Mouse (Mus musculus) liver, embryonic 16.5 days (tissue): ENCODE measurements around the gene Hist1h4k. TPM values are rescaled to one million over a fixed set of nuclear protein-coding genes. Genes with fewer than 3 reads are reported as not detected.
"Not testable (repeated sequence)": the region's sequence is repeated elsewhere in the genome, so short reads cannot be mapped to it uniquely, and the experiment has no call there.

Experiments
- ATAC-seq: fragments of 200-750 bp; cut with Nextera tagmentation; 2 replicates; pipeline ENCODE4 v1.8.0; 2017; ENCODE audit warnings: low read depth, mild to moderate bottlenecking, moderate number of reproducible peaks, moderate library complexity
- H3K27ac ChIP-seq: fragments of 300-500 bp; sonication (generic); 2 replicates; pipeline ENCODE4 v1.5.1; 2014; ENCODE audit warnings: mild to moderate bottlenecking, low read length
- H3K27me3 ChIP-seq: fragments of 300-500 bp; sonication (generic); 2 replicates; pipeline ENCODE4 v1.6.1; 2014; ENCODE audit warnings: low read depth, low read length, mixed read lengths; ENCODE audit not compliant: control insufficient read depth, insufficient read depth
- H3K36me3 ChIP-seq: fragments of 300-500 bp; sonication (generic); 2 replicates; pipeline ENCODE4 v1.6.1; 2014; ENCODE audit warnings: mild to moderate bottlenecking; ENCODE audit not compliant: control insufficient read depth, insufficient read depth
- H3K4me1 ChIP-seq: fragments of 300-500 bp; sonication (generic); 2 replicates; pipeline ENCODE4 v1.6.1; 2014; ENCODE audit warnings: low read depth, low read length, mixed read lengths; ENCODE audit not compliant: control insufficient read depth
- H3K4me2 ChIP-seq: fragments of 300-500 bp; sonication (generic); 2 replicates; pipeline ENCODE4 v1.6.1; 2014; ENCODE audit warnings: low read depth, low read length, mixed read lengths
- H3K4me3 ChIP-seq: fragments of 300-500 bp; sonication (generic); 2 replicates; pipeline ENCODE4 v1.5.1; 2014; ENCODE audit warnings: low read depth, mild to moderate bottlenecking, low read length
- H3K9ac ChIP-seq: fragments of 300-500 bp; sonication (generic); 2 replicates; pipeline ENCODE4 v1.6.1; 2014; ENCODE audit warnings: low read depth, low read length
- H3K9me3 ChIP-seq: fragments of 300-500 bp; sonication (generic); replicated peaks from 2 replicates; pipeline ENCODE4 v1.6.1; 2016; ENCODE audit warnings: low read length; ENCODE audit not compliant: control insufficient read depth
- WGBS: fragments of 180-500 bp; shearing (Covaris S2); extraction: QIAGEN DNeasy Blood & Tissue Kit; methylation state at CpG from one replicate; pipeline ENCODE4 v1.1.7; 2014; ENCODE audit not compliant: insufficient replicate concordance; 5-methylcytosine and 5-hydroxymethylcytosine counted together
- polyA plus RNA-seq: library from polyadenylated mRNA; unstranded; fragments of >200 nt; fragmentation: Nextera tagmentation; extraction: Ambion mirVana; gene quantifications from 2 replicates; pipeline ENCODE4 v1.2.1, GENCODE M21; 2015

Gene Hist1h4k
- polyA plus RNA-seq, 1 experiment from 2014 or later, result 5.0 TPM

GRCm38 (mm10) chr13:21778814-21779766, 28.8 kb upstream of the Hist1h4k start:
- Histone ChIP-seq H3K9me3 (no peaks in the 10 kb centered on the region), H3K36me3 (no peaks in the 10 kb centered on the region), H3K4me2 (peak overlapping the region; percentile 87), H3K9ac (peak overlapping the region; percentile 86), H3K27ac (peak overlapping the region; percentile 99), H3K4me3 (peak overlapping the region; percentile 70), H3K27me3 (no peaks in the 10 kb centered on the region), H3K4me1 (peaks cover 29% of the 10 kb centered on the region)
- ATAC-seq, result peak; percentile 62
- 3% methylated on average over 33 of the region's 33 CpGs for WGBS

- Histone ChIP-seq H3K9me3 (no peaks in the 10 kb centered on the region), H3K27ac (peak overlapping the region; percentile 86; the same call in 1 of the 2 replicates), H3K4me2 (peak overlapping the region; percentile 55), H3K4me1 (peaks cover 5% of the 10 kb centered on the region), H3K36me3 (no peaks in the 10 kb centered on the region), H3K27me3 (no peaks in the 10 kb centered on the region), H3K4me3 (peak overlapping the region; percentile 57), H3K9ac (peak overlapping the region; percentile 42; the same call in 1 of the 2 replicates)
- 53% methylated on average over 1 of the region's 1 CpGs for WGBS
- no peak for ATAC-seq
Observed at GRCm38 (mm10) chr13:21755707-21756106, 5.4 kb upstream of the Hist1h4k start.

DNA sequence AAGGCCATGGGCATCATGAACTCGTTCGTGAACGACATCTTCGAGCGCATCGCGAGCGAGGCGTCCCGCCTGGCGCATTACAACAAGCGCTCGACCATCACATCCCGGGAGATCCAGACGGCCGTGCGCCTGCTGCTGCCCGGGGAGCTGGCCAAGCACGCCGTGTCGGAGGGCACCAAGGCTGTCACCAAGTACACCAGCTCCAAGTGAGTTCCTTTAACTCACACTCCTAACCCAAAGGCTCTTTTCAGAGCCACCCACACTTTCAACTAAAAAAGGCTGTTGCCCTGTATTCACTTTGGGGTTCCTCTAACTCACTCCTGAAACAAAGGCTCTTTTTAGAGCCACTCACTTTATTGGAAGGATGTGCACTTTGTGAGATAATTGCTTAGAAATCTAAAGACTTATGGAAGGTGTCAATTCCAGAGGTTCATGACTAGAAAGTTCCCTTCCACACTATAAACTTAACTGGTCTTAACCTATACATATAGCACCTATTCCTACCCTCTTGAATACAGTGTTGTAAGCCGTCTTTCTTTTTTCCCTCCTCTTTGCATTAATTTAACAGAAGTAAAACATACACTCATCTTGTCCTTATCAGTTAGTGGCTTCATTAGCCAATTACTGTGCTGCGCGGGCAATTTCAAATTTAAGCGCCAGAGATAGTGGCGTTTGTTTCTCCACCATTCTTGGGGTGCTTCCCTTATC, 4.1 kb upstream of the Hist1h4k start:
- ATAC-seq, result peak; percentile 17
- Histone ChIP-seq H3K4me2 (peak overlapping the region; percentile 75), H3K27ac (peak overlapping the region; percentile 99), H3K4me3 (peak overlapping the region; percentile 63), H3K9ac (peak overlapping the region; percentile 64)
- 2% methylated on average over 8 of the region's 26 CpGs for WGBS
- not testable (repeated sequence) for H3K9me3 ChIP-seq, H3K36me3 ChIP-seq, H3K4me1 ChIP-seq, H3K27me3 ChIP-seq

GRCm38 (mm10) chr13:21753524-21754285, 3.4 kb upstream of the Hist1h4k start, which contains the start of the genes Hist1h2ak and Hist1h2bn:
Gene Hist1h2ak, minus strand, starts transcription at chr13:21753827.
Gene Hist1h2bn, plus strand, starts transcription at chr13:21754123.
- peak; percentile 84 for ATAC-seq

GRCm38 (mm10) chr13:21753051-21753523, 2.8 kb upstream of the Hist1h4k start:
- H3K27me3 ChIP-seq, result no peaks in the 10 kb centered on the region
- H3K27ac ChIP-seq, result peak overlapping the region; percentile 99
- WGBS, result under 1% methylated on average over 10 of the region's 10 CpGs
- H3K9ac ChIP-seq, result peak overlapping the region; percentile 70
- peak overlapping the region; percentile 75 for H3K4me2 ChIP-seq
- ATAC-seq, result no peak
- H3K9me3 ChIP-seq, result no peaks in the 10 kb centered on the region
- H3K4me3 ChIP-seq, result peak overlapping the region; percentile 63
- H3K36me3 ChIP-seq, result no peaks in the 10 kb centered on the region
- peaks cover 8% of the 10 kb centered on the region for H3K4me1 ChIP-seq

More at GRCm38 (mm10) chr13:21753524-21754285, 3.4 kb upstream of the Hist1h4k start, which contains the start of the genes Hist1h2ak and Hist1h2bn:
- not testable (repeated sequence) for H3K36me3 ChIP-seq, H3K4me1 ChIP-seq, H3K27me3 ChIP-seq, H3K9me3 ChIP-seq
- Histone ChIP-seq H3K4me2 (peak within 1 kb of the TSS; percentile 75), H3K4me3 (peak within 1 kb of the TSS; percentile 63), H3K9ac (peak within 1 kb of the TSS; percentile 70), H3K27ac (peak within 1 kb of the TSS; percentile 99)
- under 1% methylated on average over 40 of the region's 50 CpGs for WGBS

DNA sequence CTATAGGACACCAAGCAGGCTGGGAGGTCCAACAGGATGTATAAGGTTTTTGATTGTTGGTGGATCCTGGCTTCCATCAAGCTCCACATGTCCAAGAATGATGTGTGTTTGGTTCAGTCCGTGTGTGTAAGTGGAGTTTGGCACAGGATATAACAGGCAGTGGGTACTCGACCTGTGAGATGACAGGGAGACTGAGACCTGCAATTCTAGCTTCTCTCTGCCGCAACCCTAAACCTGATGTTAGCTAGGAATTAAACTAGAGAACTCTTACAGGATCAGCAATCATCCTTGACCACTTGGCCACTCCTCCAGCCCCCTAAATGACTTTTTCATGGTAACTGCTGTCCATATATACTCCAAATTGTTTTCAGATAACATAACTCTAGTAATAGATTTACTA, 2.1 kb upstream of the Hist1h4k start:
- ATAC-seq, result no peak
- Histone ChIP-seq H3K27ac (peak overlapping the region; percentile 99), H3K4me1 (peaks cover 11% of the 10 kb centered on the region), H3K4me3 (peak overlapping the region; percentile 63), H3K9me3 (no peaks in the 10 kb centered on the region), H3K4me2 (peak overlapping the region; percentile 75), H3K9ac (peak overlapping the region; percentile 70), H3K36me3 (peaks cover under 1% of the 10 kb centered on the region; the same call in 1 of the 2 replicates), H3K27me3 (no peaks in the 10 kb centered on the region)
- 31% methylated on average over 3 of the region's 3 CpGs for WGBS

- Histone ChIP-seq H3K4me3 (peak overlapping the region; percentile 63), H3K4me2 (peak overlapping the region; percentile 75), H3K27ac (peak overlapping the region; percentile 99), H3K4me1 (peaks cover 12% of the 10 kb centered on the region), H3K27me3 (no peaks in the 10 kb centered on the region), H3K9me3 (no peaks in the 10 kb centered on the region), H3K36me3 (peaks cover 4% of the 10 kb centered on the region; the same call in 1 of the 2 replicates), H3K9ac (peak overlapping the region; percentile 70)
- no peak for ATAC-seq
- 39% methylated on average over 3 of the region's 3 CpGs for WGBS
Observed at GRCm38 (mm10) chr13:21751827-21752226, 1.5 kb upstream of the Hist1h4k start.

- peak overlapping the region; percentile 99 for H3K27ac ChIP-seq
- peaks cover 4% of the 10 kb centered on the region; the same call in 1 of the 2 replicates for H3K36me3 ChIP-seq
- peak overlapping the region; percentile 6 for H3K4me3 ChIP-seq
- no peak for ATAC-seq
- no peaks in the 10 kb centered on the region for H3K9me3 ChIP-seq
- peak overlapping the region; percentile 75 for H3K4me2 ChIP-seq
- no peaks in the 10 kb centered on the region for H3K27me3 ChIP-seq
- peaks cover 15% of the 10 kb centered on the region for H3K4me1 ChIP-seq
- peak overlapping the region; percentile 70 for H3K9ac ChIP-seq
Observed at GRCm38 (mm10) chr13:21751417-21751816, 1.1 kb upstream of the Hist1h4k start.
